Mouse (Mus musculus) E14TG2a.4 (cell line): Measurements from ENCODE around the gene Trmt44.

Source experiments
- CTCF ChIP-seq: conservative IDR thresholded peaks from 2 replicates; pipeline ENCODE4 v1.5.1; 2014; ENCODE audit warnings: low read length
- NANOG ChIP-seq: IDR thresholded peaks from 2 replicates; pipeline ENCODE4 v1.6.1; 2014; ENCODE audit warnings: borderline replicate concordance, low read length, mixed read lengths

DNA sequence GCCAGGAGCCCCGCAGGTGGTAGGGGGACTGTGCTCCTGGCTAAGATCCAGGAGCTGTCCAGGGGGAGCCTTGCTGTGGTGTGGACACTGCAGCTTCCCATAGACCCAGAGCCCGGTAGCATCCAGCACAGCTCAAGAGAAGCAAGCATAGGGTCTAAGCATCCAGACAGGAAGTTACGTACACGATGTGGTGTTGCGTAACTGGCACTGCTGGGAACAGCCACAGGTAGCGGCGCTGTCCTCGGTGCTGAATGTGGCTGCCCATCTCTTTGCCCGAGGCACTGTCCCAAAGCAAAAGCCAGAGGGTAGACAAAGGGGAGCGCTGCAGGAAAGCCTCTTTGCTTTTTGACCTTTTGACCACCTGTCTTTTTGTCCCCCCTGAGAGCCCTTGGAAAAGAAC, 43.3 kb downstream of the Trmt44 start:
- no peak for TF ChIP-seq CTCF
- TF ChIP-seq NANOG: no peak
